Mouse (Mus musculus) liver, embryonic 14.5 days (tissue): ENCODE measurements around the gene Setx.

Experiments
- CTCF ChIP-seq: IDR thresholded peaks from 2 replicates; pipeline ENCODE4 v1.5.1; 2016; ENCODE audit warnings: antibody characterized with exemption, low read depth, control low read depth
- EP300 ChIP-seq: IDR thresholded peaks from 2 replicates; pipeline ENCODE4 v1.6.1; 2016; ENCODE audit warnings: antibody characterized with exemption, low read depth

DNA sequence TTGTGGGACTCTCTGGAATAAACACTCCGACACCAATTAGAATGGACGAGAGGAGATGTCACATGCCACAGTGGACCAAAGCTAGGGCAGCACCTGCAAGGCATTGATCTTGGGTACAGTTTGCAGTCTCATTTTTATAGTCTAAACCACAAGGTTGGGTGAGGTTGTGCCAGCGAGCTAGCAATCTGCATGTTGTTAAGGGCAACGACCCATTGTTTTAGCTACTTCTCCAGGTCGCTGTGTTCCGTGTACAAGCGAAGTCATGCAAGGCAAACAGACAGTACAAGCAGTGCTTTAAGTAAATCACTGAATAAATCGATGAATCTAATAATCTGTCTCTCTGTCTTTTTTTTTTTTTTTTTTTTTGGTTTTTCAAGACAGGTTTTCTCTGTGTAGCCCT, 28.3 kb upstream of the Setx start:
- TF ChIP-seq CTCF (no peak), EP300 (no peak)
